Comparison of ENCODE assay signal across 14 mouse cellular contexts in genomic region chr10:93130456-93130940, GRCm38 (mm10). TPM values are rescaled to one million over a fixed set of nuclear protein-coding genes. Genes with fewer than 3 reads are reported as not detected.
DNase-seq lines count a peak whose midpoint lies in the region; ATAC-seq and TF ChIP-seq lines count a peak whose summit lies in the region.
"Had no signal": no experiment of that assay in that cellular context is flagged by ENCODE, and none has a peak within 500 bp of the region (broad histone marks: within the 10 kb centered on the region; RNA-seq: fewer than 3 reads in every experiment).

No protein-coding gene starts in this region.

- peak overlapping the region; percentile 88 for H3K27ac ChIP-seq in layer of hippocampus, adult 2 months
- H3K27ac ChIP-seq in cortical plate, adult 2 months (ENCODE audit: insufficient read depth, low read length) = peak overlapping the region; percentile 65; the same call in 1 of the 2 replicates
- H3K27ac ChIP-seq in forebrain, embryonic 13.5 days = peak overlapping the region; percentile 62
- peak overlapping the region; percentile 26; the same call in 1 of the 2 replicates for H3K27ac ChIP-seq in midbrain, postnatal 0 days (ENCODE audit: low read depth, low read length)
- H3K27ac ChIP-seq: heart, embryonic 13.5 days; kidney, postnatal 0 days; liver, embryonic 13.5 days had no signal

- H3K9ac ChIP-seq in forebrain, embryonic 13.5 days = no peak overlapping the region
- no peak overlapping the region for H3K9ac ChIP-seq in midbrain, postnatal 0 days (replicated peaks; ENCODE audit: low read length, poor library complexity, severe bottlenecking)
- H3K9ac ChIP-seq: heart, embryonic 13.5 days; liver, embryonic 13.5 days had no signal

- no peak overlapping the region for H3K4me3 ChIP-seq in layer of hippocampus, adult 2 months
- no peak overlapping the region for H3K4me3 ChIP-seq in cortical plate, adult 2 months (ENCODE audit: insufficient read depth, low read length)
- H3K4me3 ChIP-seq in forebrain, embryonic 13.5 days = no peak overlapping the region
- no peak overlapping the region for H3K4me3 ChIP-seq in midbrain, postnatal 0 days (ENCODE audit: low read depth, low read length)
- H3K4me3 ChIP-seq: heart, embryonic 13.5 days; left cerebral cortex, adult 2 months; liver, embryonic 13.5 days had no signal

- no peaks in the 10 kb centered on the region for H3K36me3 ChIP-seq in forebrain, embryonic 13.5 days (ENCODE audit: poor library complexity, severe bottlenecking)
- no peaks in the 10 kb centered on the region for H3K36me3 ChIP-seq in midbrain, postnatal 0 days (ENCODE audit: insufficient read depth, low read length)
- H3K36me3 ChIP-seq: heart, embryonic 13.5 days; liver, embryonic 13.5 days had no signal

- peaks cover 3% of the 10 kb centered on the region; the same call in 1 of the 2 replicates for H3K27me3 ChIP-seq in forebrain, embryonic 13.5 days
- no peaks in the 10 kb centered on the region for H3K27me3 ChIP-seq in midbrain, postnatal 0 days (ENCODE audit: insufficient read depth, low read length)
- H3K27me3 ChIP-seq: heart, embryonic 13.5 days; liver, embryonic 13.5 days had no signal

- peak in 1 of 2 experiments; percentile 72 for DNase-seq in layer of hippocampus, adult 2 months (ENCODE audit: low spot score in 2 of 2)
- DNase-seq in layer of hippocampus, postnatal 10 days (ENCODE audit: low spot score in 2 of 2) = no peak
- no peak for DNase-seq in midbrain, postnatal 0 days (ENCODE audit: low spot score)
- DNase-seq in thymus, postnatal 0 days (ENCODE audit: low spot score) = no peak
- no peak for DNase-seq in spleen, adult 18-20 months
- DNase-seq: adrenal gland, postnatal 14 days; cerebellum, adult 11 months; liver, embryonic 13.5 days; lung, postnatal 36 days had no signal

- H3K4me1 ChIP-seq in cortical plate, adult 2 months (ENCODE audit: control insufficient read depth, insufficient read depth, low read length) = peaks cover 6% of the 10 kb centered on the region; the same call in 1 of the 2 replicates
- H3K4me1 ChIP-seq in forebrain, embryonic 13.5 days = peaks cover 12% of the 10 kb centered on the region
- H3K4me1 ChIP-seq in midbrain, postnatal 0 days (ENCODE audit: insufficient read depth, low read length) = no peaks in the 10 kb centered on the region
- H3K4me1 ChIP-seq: heart, embryonic 13.5 days had no signal

- 18% methylated on average over 10 of the region's 10 CpGs for WGBS in forebrain, embryonic 13.5 days
- 29% methylated on average over 10 of the region's 10 CpGs for WGBS in midbrain, postnatal 0 days

- TF ChIP-seq CTCF in layer of hippocampus, adult 2 months (conservative IDR thresholded peaks at IDR 0.05) = no peak
- TF ChIP-seq CTCF in cortical plate, adult 2 months (IDR thresholded peaks at IDR 0.05; ENCODE audit: extremely low read depth, insufficient read depth, low read length) = no peak
- no peak for TF ChIP-seq CTCF in midbrain, postnatal 0 days (IDR thresholded peaks at IDR 0.05)

- peak; percentile 83; the same call in 1 of the 2 replicates for ATAC-seq in forebrain, embryonic 13.5 days
- no peak for ATAC-seq in midbrain, postnatal 0 days (ENCODE audit: low FRiP score)

- no peak overlapping the region for H3K4me2 ChIP-seq in forebrain, embryonic 13.5 days
- no peak overlapping the region for H3K4me2 ChIP-seq in midbrain, postnatal 0 days (ENCODE audit: low read depth, low read length, poor library complexity, severe bottlenecking)
- H3K4me2 ChIP-seq: heart, embryonic 13.5 days; liver, embryonic 13.5 days had no signal

- no peaks in the 10 kb centered on the region for H3K9me3 ChIP-seq in forebrain, embryonic 13.5 days (replicated peaks)
- H3K9me3 ChIP-seq in midbrain, postnatal 0 days (ENCODE audit: low read length) = no peaks in the 10 kb centered on the region
- H3K9me3 ChIP-seq: heart, embryonic 13.5 days; liver, embryonic 13.5 days had no signal

- TF ChIP-seq POLR2A in cortical plate, adult 2 months (IDR thresholded peaks at IDR 0.05; ENCODE audit: extremely low read depth, insufficient read depth, low read length) = no peak

RNA-seq across cellular contexts. Expression of gene Cdk17, which starts 30.2 kb away (rescaled TPM):
- total RNA-seq in layer of hippocampus, adult 2 months (2021) = 100 to 1,000 TPM; 206 to 219 TPM
- 100 to 1,000 TPM; 116 to 120 TPM for total RNA-seq in layer of hippocampus, postnatal 10 days (2021)
- 134 and 142 TPM in 2 replicates for polyA plus RNA-seq in cortical plate, adult 2 months (2012; rRNA removed)
- polyA plus RNA-seq in forebrain, embryonic 13.5 days (2015; fragmentation: Nextera tagmentation; extraction: Ambion mirVana) = 36.9 and 39.3 TPM in 2 replicates
- total RNA-seq in midbrain, postnatal 0 days (2014; rRNA removed) = 91.1 and 105 TPM in 2 replicates
- polyA plus RNA-seq in midbrain, postnatal 0 days (2015; fragmentation: Nextera tagmentation; extraction: Ambion mirVana) = 33.4 and 34.3 TPM in 2 replicates
- polyA plus RNA-seq in thymus, postnatal 0 days (2015; fragmentation: Nextera tagmentation; extraction: Ambion mirVana) = 46.3 and 55.3 TPM in 2 replicates

RNA-seq across cellular contexts. Expression of gene Cfap54, which starts 49.1 kb away (rescaled TPM):
- total RNA-seq in layer of hippocampus, adult 2 months (2021) = 10 to 100 TPM; 20.7 to 22.9 TPM
- 10 to 100 TPM; 11.0 to 14.2 TPM for total RNA-seq in layer of hippocampus, postnatal 10 days (2021)
- 3.9 TPM in 2 replicates for polyA plus RNA-seq in cortical plate, adult 2 months (2012; rRNA removed)
- polyA plus RNA-seq in forebrain, embryonic 13.5 days (2015; fragmentation: Nextera tagmentation; extraction: Ambion mirVana) = 1.6 and 2.3 TPM in 2 replicates
- 4.7 and 4.9 TPM in 2 replicates for total RNA-seq in midbrain, postnatal 0 days (2014; rRNA removed)
- 3.2 and 4.2 TPM in 2 replicates for polyA plus RNA-seq in midbrain, postnatal 0 days (2015; fragmentation: Nextera tagmentation; extraction: Ambion mirVana)
- 0.30 and 0.68 TPM in 2 replicates for polyA plus RNA-seq in thymus, postnatal 0 days (2015; fragmentation: Nextera tagmentation; extraction: Ambion mirVana)

Comparison
In these comparisons a context has a peak if more than half of its experiments do, and no peak if none do; other contexts are left out.
1. H3K27ac ChIP-seq: peak in every context shown above with its lines; median percentile 88 in layer of hippocampus, adult 2 months; 65 in cortical plate, adult 2 months; 62 in forebrain, embryonic 13.5 days; 26 in midbrain, postnatal 0 days.